Mouse (Mus musculus) retina, postnatal 7 days (tissue): Measurements from ENCODE around the gene Tnfsf13.
"Not testable (repeated sequence)": the region's sequence is repeated elsewhere in the genome, so short reads cannot be mapped to it uniquely, and the experiment has no call there.

Experiments
- DNase-seq: peaks from one replicate; pipeline ENCODE4 v3.0.0-alpha.2; 2012; ENCODE audit warnings: low read depth, low spot score

The Tnfsf13 gene

DNA sequence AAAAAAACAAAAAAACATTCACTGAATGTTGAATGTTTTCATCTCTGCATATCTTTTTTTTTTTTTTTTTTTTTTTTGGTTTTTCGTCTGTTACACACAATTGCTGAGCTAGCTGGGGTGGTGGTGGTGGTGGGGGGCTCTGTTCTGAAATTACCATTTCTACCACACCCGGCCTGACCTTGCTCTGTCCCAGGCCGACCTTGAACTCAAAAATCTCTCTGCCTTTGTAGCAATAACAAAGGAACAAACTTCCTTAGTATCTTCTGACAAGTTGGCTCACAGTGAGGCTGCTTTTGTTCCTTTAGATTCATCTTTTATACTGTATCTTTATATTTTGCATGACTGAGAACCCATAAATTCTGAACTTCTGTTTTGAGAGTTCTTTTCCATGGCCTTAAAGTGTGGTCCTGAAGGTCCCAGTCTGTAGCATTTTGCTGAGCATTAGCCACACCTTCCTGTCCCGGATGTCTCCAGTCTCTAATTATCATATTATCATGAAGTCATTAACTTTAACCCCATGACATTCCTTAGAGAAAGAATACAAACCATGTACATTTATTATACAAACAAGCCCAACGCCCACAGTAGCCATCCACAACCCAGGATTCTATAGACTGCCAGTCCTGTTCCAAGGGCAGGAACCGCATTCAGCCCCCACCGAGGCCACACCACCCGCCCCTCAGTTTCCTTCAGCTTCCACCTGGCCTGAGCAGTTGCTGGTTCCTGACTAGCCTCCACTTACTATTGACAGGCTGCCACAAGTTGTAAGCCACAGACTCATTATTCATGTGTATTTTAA, 18.4 kb upstream of the Tnfsf13 start:
- DNase-seq, result no peak

- not testable (repeated sequence) for DNase-seq
Observed at GRCm38 (mm10) chr11:69703381-69703780, 17.8 kb upstream of the Tnfsf13 start.

DNA sequence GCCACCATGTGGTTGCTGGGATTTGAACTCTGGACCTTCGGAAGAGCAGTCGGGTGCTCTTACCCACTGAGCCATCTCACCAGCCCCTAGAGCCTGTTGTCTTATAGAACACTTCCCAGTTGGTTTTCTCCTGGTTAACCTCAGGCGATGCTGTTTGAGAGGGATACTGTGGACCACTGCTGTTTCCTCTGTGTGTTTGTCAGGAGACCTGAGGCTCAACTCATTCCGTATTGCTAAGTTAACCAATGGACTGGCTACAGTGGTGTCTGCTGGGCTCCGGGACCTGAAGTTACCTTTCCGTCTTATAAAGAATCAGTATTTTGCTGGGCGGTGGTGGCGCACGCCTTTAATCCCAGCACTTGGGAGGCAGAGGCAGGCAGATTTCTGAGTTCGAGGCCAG, 17.3 kb upstream of the Tnfsf13 start:
- not testable (repeated sequence) for DNase-seq

GRCm38 (mm10) chr11:69699595-69699994, 14.0 kb upstream of the Tnfsf13 start:
- DNase-seq, result no peak

DNA sequence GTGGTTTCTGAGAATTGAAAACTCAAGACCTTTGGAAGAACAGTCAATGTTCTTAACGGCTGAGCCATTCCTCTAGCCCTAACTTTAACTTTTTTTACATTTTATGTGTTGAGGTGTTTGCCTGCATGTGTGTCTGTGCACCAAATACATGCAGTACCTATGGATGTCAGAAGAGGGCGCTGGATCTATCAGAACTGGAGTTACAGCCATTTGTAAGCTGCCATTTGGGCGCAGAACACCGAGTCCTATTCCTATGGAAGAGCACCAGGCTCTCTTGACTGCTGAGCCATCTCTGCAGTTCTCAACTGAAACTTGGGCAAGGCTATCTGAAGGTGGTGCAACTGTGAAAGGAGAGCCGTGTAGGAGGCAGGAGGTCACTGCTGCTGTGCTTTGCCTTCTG, 13.0 kb upstream of the Tnfsf13 start:
- no peak for DNase-seq

GRCm38 (mm10) chr11:69697396-69697795, 11.8 kb upstream of the Tnfsf13 start:
- no peak for DNase-seq

DNA sequence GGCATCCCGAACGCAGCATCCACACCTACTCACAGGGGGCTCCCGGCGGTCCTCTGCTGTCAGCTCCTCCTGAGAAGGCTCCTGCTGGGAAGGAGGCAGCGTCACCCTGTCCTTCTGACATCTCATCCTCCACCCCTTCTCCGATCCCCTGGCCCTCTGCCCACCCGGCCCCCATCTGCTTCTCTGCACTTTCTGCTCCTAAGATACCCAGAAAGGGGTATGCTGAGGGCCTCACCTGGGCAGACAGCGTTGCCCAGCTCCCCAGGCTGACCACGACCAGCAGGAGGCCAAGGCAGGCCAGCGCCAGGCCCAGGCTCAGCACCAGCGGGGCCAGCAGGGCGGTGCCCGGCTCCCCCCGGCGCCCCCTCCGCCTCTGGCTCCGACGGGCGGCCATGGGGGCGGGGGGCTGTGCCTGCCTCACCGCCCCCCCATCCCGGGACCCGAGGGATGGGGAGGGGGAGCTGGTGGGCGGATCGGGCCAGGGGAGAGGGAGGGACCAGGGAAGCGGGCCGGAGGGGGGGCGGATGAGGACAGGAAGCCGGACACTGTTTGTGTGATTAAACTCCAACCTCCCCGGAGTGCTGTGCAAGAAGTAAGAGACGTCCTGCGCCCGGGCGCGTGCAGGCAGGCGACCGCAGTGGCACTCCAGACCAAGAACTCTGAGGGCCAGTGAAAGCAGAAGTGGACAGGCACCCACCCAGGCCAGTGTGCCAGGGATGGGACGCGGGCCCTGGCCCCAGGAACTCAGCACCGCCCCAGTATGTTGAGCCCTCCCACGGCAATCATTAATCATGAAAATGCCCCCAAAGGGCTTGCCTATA, 10.0 kb upstream of the Tnfsf13 start, which contains the start of the genes Tnfsf12 and Tnfsfm13:
Tnfsf12 (minus strand) TSS at position 489 of the 821 bp plus-strand sequence.
Tnfsfm13 (minus strand) TSS at position 738 of the 821 bp plus-strand sequence.
- no peak for DNase-seq

GRCm38 (mm10) chr11:69695046-69695360, 9.4 kb upstream of the Tnfsf13 start:
- DNase-seq, result no peak

- DNase-seq, result peak; percentile 86
Observed at GRCm38 (mm10) chr11:69693421-69693965, 7.9 kb upstream of the Tnfsf13 start.

DNA sequence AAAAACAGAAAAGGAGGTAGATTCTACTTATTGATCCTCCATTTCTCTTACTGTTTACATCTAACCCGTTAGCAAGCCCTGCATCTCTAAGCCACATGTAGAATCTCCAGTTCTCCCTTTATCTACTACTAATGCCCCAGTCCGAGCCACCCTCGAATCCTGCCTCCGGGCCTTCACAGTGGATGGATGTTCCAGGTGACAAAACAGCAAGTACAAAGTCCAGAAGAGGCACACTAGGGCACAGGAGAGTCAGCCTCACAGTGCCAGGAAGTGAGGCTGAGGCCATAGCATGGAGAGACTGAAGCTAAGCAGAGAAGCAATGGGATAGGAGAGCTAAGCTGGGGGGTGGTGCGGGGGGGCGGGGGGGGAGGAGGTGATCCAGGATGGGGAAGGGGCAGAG, 7.3 kb upstream of the Tnfsf13 start:
- DNase-seq, result no peak

- no peak for DNase-seq
Observed at GRCm38 (mm10) chr11:69692196-69692811, 6.7 kb upstream of the Tnfsf13 start.

DNA sequence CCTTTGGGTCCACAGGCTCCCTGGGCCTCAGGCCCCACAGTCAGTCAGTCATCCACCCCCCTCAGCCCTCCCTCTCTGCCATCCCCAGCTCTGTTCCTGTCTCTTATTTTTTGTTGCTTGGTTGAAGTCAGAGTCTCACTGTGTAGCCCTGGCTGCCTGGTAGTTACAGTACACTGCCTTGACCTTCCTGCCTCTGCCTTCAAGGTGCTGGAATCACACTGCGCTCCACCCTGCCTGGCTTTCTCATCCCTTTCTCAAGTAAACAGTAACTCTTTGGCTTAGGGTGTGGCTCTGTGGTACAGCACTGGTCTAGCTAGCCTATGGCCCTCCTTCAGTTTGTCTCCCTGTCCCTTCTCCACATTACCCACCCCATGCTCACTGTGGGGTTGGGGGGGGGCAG, 4.3 kb upstream of the Tnfsf13 start:
- no peak for DNase-seq

DNA sequence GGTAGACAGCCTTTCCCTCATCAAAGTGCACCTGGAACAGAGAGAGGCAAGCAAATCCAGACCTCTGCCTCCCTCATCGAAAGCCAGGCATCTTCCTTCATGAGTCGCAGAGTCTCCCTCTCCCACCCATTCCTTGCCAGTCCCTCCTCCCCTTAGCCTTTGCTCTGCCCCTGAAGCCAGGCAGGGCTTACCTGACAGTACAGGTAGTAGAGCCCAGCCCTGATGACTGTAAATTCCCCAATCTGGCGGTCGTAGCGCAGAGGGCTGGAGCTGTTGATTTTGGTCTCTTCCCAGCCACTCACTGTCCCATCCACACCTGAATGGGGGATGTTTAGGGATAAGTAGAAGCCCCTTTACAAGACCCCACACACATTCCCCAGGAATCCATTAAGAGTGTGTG, 1.5 kb upstream of the Tnfsf13 start:
- DNase-seq, result no peak

DNA sequence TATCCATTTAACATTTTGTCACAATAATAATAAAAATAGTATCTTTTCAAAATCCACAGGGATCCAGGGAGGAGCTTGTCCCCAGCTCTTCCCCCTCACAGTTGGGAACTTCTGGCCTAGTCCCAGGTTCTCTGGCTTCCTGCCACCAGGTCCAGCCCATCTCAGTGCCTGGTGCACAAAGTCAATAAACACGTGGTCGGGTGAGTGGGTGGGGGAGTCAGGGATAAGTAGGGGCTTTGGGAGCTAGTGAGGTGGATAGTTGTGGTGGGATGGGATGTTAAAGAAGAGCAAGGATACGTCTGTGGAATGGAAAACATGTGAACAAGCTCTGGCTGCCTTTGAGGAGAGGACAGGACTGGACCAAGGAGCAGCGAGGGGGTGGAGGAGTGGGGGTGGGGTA, 793 bp upstream of the Tnfsf13 start:
- DNase-seq, result no peak

DNA sequence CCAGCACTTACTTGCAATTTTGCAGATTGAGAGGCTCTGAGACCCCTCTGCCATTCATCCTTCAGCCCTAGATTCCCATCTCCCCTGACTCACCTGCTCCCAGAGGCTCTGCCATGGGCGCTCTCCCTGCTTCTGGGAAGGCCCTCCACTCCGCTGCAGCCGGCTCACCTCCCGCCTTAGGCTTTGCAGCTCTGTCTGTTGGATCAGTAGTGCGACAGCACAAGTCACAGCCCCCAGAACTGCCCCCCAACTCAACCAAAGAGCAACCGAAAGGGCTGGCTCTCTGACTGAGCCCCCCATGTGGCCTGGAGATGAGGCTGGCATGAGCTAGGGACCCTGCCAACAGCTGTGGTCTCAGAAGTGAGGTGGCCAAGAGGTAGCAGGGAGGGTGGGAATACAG, 648 bp downstream of the Tnfsf13 start:
- no peak for DNase-seq

DNA sequence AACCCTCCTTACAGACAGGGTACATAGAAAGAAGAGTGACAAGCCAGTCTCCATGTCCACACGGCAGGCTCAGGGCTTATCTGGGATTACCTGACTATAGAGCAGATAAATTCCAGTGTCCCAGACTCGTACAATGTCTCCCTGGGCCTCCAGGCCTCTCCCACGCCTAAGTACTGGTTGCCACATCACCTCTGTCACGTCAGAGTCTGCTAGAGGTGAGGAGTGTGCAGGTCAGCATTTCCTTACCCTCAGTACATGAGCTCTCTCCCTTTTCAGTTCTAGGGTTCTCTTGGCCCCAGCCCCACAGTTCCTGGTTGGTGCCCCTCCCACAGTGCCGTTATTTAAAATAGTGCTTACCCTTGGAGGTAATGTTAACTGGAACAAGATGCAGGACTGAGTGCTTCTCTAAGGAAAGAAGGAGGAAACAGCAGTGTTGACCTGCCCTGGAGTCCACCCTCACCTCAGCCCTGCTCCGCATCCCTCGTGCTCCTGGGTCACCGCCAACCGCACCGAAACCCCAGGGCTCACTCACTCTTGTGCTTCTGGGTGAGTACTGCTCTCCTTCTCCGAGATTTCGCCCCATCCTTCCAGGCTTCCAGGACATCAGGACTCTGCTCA, 1.3 kb downstream of the Tnfsf13 start:
- no peak for DNase-seq

DNA sequence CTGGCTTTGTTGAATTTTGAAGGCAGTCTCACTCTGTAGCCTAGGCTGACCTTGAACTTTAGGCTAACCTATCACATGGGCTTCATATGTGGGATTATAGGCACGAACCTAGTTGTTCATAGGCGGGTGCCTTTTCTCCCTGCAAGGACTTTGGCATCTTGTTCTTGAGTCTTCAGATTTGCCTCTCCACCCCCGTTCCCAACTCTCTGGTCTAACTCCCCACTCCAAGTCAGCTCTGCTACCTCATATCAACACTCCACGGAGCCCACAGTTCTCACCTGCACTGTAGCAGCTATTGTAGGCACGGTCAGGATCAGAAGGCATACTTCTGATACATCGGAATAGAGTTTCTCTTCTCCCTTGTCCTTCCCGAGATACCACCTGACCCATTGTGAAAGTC, 2.0 kb downstream of the Tnfsf13 start:
- DNase-seq, result no peak

DNA sequence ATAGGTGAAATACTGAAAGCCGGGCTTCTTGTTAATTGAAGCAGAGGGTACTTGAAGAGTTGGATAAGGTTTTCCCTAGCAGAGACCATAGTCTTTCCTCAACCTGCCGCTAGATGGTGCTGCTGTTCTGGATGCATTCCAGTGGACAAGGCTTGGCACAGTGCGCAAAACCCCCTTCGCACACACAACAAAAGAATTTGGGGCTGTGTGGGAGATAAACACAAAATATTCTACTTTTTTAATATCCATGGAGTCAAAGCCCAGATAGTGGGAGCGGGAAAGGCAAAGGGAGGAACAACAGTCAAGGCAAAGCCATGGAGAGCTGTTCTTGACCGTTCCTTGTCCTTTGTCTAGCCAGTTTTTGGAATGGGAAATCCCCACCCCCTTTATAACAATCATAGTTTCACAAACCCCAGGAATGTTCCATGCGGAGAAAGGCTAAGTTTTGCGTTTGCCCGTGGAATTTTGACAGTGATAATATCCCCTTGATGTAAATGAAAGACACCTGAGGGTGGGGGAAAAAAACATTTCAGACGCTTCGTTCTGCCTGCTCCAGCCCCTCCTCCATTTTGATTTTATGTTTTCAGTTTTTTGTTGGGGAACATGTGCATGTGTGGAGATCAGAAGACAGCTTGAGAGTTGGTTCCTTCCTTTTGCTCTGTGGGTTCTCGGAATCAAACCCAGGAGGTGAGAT, 2.6 kb downstream of the Tnfsf13 start:
- peak; percentile 85 for DNase-seq

DNA sequence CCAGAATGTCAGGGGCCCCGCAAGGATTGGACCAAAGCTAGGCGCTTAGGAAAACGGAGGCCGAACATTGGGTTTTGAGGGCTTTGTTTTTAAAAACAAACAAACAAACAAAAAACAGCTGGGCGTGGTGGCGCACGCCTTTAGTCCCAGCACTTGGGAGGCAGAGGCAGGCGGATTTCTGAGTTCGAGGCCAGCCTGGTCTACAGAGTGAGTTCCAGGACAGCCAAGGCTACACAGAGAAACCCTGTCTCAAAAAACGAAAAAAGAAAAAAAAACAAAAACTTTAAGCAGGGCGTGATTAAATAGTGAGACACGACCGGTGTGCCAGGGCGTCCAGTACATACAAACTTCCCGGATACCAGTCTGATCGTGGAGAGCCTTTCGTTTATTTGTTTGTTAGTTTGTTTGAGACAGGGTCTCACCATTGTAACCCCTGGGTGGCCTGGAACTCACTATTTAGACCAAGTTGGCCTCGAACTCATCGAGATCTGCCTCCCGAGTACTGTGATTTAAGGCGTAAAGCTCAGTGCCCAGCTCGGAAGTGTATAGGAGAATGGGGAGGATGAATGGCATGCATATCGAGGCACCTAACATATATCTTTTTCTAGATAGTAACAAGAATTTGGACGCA, 3.3 kb downstream of the Tnfsf13 start:
- DNase-seq, result no peak

- DNase-seq, result peak; percentile 93
Observed at GRCm38 (mm10) chr11:69681314-69682208, 4.0 kb downstream of the Tnfsf13 start, which contains the start of gene Senp3. Gene Senp3, minus strand, starts transcription at chr11:69682084.
